ENCODE assay signal across 8 mouse cellular contexts in genomic region chr13:67553730-67554129, GRCm38 (mm10). TPM values are rescaled to one million over a fixed set of nuclear protein-coding genes. Genes with fewer than 3 reads are reported as not detected.
DNase-seq lines count a peak whose midpoint lies in the region; ATAC-seq and TF ChIP-seq lines count a peak whose summit lies in the region.

TSS of gene Zfp748 (minus strand) at chr13:67553830.

- TF ChIP-seq EP300 in heart, adult 2 months (IDR thresholded peaks at IDR 0.05; ENCODE audit: insufficient read depth, low read depth, low read length): no peak

- peak within 1 kb of the TSS; percentile 89 for H3K27ac ChIP-seq in heart, adult 2 months
- H3K27ac ChIP-seq in forebrain, embryonic 14.5 days (ENCODE audit: low read depth, low read length): peak within 1 kb of the TSS; percentile 75; the same call in 1 of the 2 replicates
- H3K27ac ChIP-seq in liver, embryonic 16.5 days (ENCODE audit: low read length): peak within 1 kb of the TSS; percentile 83

- intact Hi-C loops in heart, adult 2 months (cut with DNase I): loop anchor here (2.0 to 5.0 kb wide), 4 partner anchors 27 to 174 kb away; partner anchors contain the start of genes Gm26965, Gm49345, Zfp65 and Zfp729a

- H3K4me2 ChIP-seq in forebrain, embryonic 14.5 days (ENCODE audit: low read length): peak within 1 kb of the TSS; percentile 61
- H3K4me2 ChIP-seq in liver, embryonic 16.5 days (ENCODE audit: low read depth, low read length): peak within 1 kb of the TSS; percentile 70

- no peak for TF ChIP-seq CTCF in heart, adult 2 months (IDR thresholded peaks at IDR 0.05)
- TF ChIP-seq CTCF in C2C12 (IDR thresholded peaks at IDR 0.05; ENCODE audit: control insufficient read depth, insufficient read depth, insufficient read length): no peak

- WGBS in heart, adult 2 months: 81% methylated on average over 4 of the region's 4 CpGs
- WGBS in forebrain, embryonic 14.5 days: 81% methylated on average over 4 of the region's 4 CpGs
- 71% methylated on average over 4 of the region's 4 CpGs for WGBS in liver, embryonic 16.5 days (ENCODE audit: insufficient replicate concordance)

- peaks cover 1% of the 10 kb centered on the region; the same call in 1 of the 2 replicates for H3K4me1 ChIP-seq in heart, adult 2 months (ENCODE audit: control insufficient read depth, insufficient read depth, low read length)
- H3K4me1 ChIP-seq in forebrain, embryonic 14.5 days (ENCODE audit: control insufficient read depth, insufficient read depth, low read length): peaks cover 8% of the 10 kb centered on the region
- H3K4me1 ChIP-seq in liver, embryonic 16.5 days (ENCODE audit: control insufficient read depth, low read depth, low read length): peaks cover 7% of the 10 kb centered on the region

- peaks cover 4% of the 10 kb centered on the region; the same call in 1 of the 2 replicates for H3K79me2 ChIP-seq in heart, adult 2 months (replicated peaks; ENCODE audit: control insufficient read depth, insufficient read depth, low read length)
- H3K79me2 ChIP-seq in C2C12 (ENCODE audit: control insufficient read depth, insufficient read depth): peaks cover 41% of the 10 kb centered on the region

- no peak for ATAC-seq in forebrain, embryonic 14.5 days
- no peak for ATAC-seq in liver, embryonic 16.5 days (ENCODE audit: low read depth)

- no peaks in the 10 kb centered on the region for H3K27me3 ChIP-seq in heart, adult 2 months (ENCODE audit: control insufficient read depth, insufficient read depth, low read length)
- no peaks in the 10 kb centered on the region for H3K27me3 ChIP-seq in C2C12 (ENCODE audit: control insufficient read depth, insufficient read depth, insufficient read length)
- no peaks in the 10 kb centered on the region for H3K27me3 ChIP-seq in forebrain, embryonic 14.5 days (replicated peaks; ENCODE audit: control insufficient read depth, insufficient read depth, low read length)
- H3K27me3 ChIP-seq in liver, embryonic 16.5 days (ENCODE audit: control insufficient read depth, insufficient read depth, low read depth, low read length): no peaks in the 10 kb centered on the region

- H3K9ac ChIP-seq in heart, adult 2 months (ENCODE audit: low read depth, low read length): peak within 1 kb of the TSS; percentile 66
- H3K9ac ChIP-seq in forebrain, embryonic 14.5 days (ENCODE audit: low read length): peak within 1 kb of the TSS; percentile 92
- peak within 1 kb of the TSS; percentile 84 for H3K9ac ChIP-seq in liver, embryonic 16.5 days (ENCODE audit: low read depth, low read length)

- H3K9me3 ChIP-seq in forebrain, embryonic 14.5 days (replicated peaks; ENCODE audit: control insufficient read depth, low read length): no peaks in the 10 kb centered on the region
- no peaks in the 10 kb centered on the region for H3K9me3 ChIP-seq in liver, embryonic 16.5 days (replicated peaks; ENCODE audit: control insufficient read depth, low read length)

- H3K79me3 ChIP-seq in C2C12 (ENCODE audit: low read depth): peaks cover 35% of the 10 kb centered on the region

- TF ChIP-seq POLR2A in heart, adult 2 months (IDR thresholded peaks at IDR 0.05; ENCODE audit: insufficient read depth, low read depth, low read length): no peak

- peak within 1 kb of the TSS; percentile 100 for H3ac ChIP-seq in C2C12 (ENCODE audit: control insufficient read depth, insufficient read length, low read depth)

- DNase-seq in heart, adult 2 months: no peak
- DNase-seq in heart, adult 18-20 months: no peak
- no peak for DNase-seq in forebrain, embryonic 14.5 days (ENCODE audit: low spot score)
- DNase-seq in urinary bladder, postnatal 14 days (ENCODE audit: low spot score): no peak
- DNase-seq in testis, postnatal 10 days (ENCODE audit: low spot score): no peak
- no peak for DNase-seq in right cerebral cortex, postnatal 36 days (ENCODE audit: low spot score in 2 of 2)

- peak within 1 kb of the TSS; percentile 81 for H3K4me3 ChIP-seq in heart, adult 2 months
- H3K4me3 ChIP-seq in C2C12 (ENCODE audit: insufficient read depth, poor library complexity, severe bottlenecking): peak within 1 kb of the TSS; percentile 71
- peak within 1 kb of the TSS; percentile 82 for H3K4me3 ChIP-seq in forebrain, embryonic 14.5 days (ENCODE audit: low read depth, low read length)
- H3K4me3 ChIP-seq in liver, embryonic 16.5 days (ENCODE audit: low read depth, low read length): peak within 1 kb of the TSS; percentile 85

- peaks cover 3% of the 10 kb centered on the region; the same call in 1 of the 2 replicates for H3K36me3 ChIP-seq in heart, adult 2 months (ENCODE audit: control insufficient read depth, insufficient read depth, low read length)
- no peaks in the 10 kb centered on the region for H3K36me3 ChIP-seq in C2C12 (ENCODE audit: control insufficient read depth, insufficient read depth)
- H3K36me3 ChIP-seq in forebrain, embryonic 14.5 days (ENCODE audit: control insufficient read depth, insufficient read depth, low read length): no peaks in the 10 kb centered on the region
- no peaks in the 10 kb centered on the region for H3K36me3 ChIP-seq in liver, embryonic 16.5 days (ENCODE audit: control insufficient read depth, insufficient read depth)

TF ChIP-seq in C2C12, 6 proteins besides CTCF, POLR2A, EP300 and RAD21:
- TF ChIP-seq MAX (IDR thresholded peaks at IDR 0.05) (no peak), CEBPB (IDR thresholded peaks at IDR 0.05; ENCODE audit: low read depth) (no peak), MYOD1 (IDR thresholded peaks at IDR 0.05; ENCODE audit: control insufficient read depth, insufficient read length, low read depth) (no peak), FOSL1 (IDR thresholded peaks at IDR 0.05; ENCODE audit: insufficient read depth, low read length, poor library complexity, severe bottlenecking) (no peak), USF1 (IDR thresholded peaks at IDR 0.05; ENCODE audit: low read depth) (no peak), MYOG (IDR thresholded peaks at IDR 0.05; ENCODE audit: control insufficient read depth, extremely low read depth, insufficient read length) (no peak)

RNA-seq across cellular contexts. Expression of gene Zfp748, which starts in this region (rescaled TPM):
- 1 to 10 TPM; 3.0 to 3.6 TPM for total RNA-seq in heart, adult 2 months (2021)
- polyA plus RNA-seq in heart, adult 2 months (2012; rRNA removed): 1.6 TPM in 2 replicates
- total RNA-seq in heart, adult 18-20 months (2021): 1 to 10 TPM; 3.0 to 4.8 TPM
- polyA plus RNA-seq in C2C12 (2012; fragmentation: generic; extraction: Trizol): 1.1 TPM
- polyA plus RNA-seq in forebrain, embryonic 14.5 days (2014; fragmentation: Nextera tagmentation; extraction: Ambion mirVana): 18.6 and 22.3 TPM in 2 replicates
- polyA plus RNA-seq in liver, embryonic 16.5 days (2015; fragmentation: Nextera tagmentation; extraction: Ambion mirVana): 3.9 and 4.0 TPM in 2 replicates
